Mouse (Mus musculus) spleen, adult 2 months (tissue): ENCODE data around the gene Slc24a4.

ENCODE experiments used
- CTCF ChIP-seq: fragments of 200-500 bp; IDR thresholded peaks from 2 replicates; pipeline ENCODE4 v1.5.1; 2011; ENCODE audit warnings: mild to moderate bottlenecking, inconsistent platforms; ENCODE audit not compliant: insufficient read depth, insufficient read length, insufficient replicate concordance; ENCODE audit errors: extremely low read depth
- POLR2A ChIP-seq: fragments of 200-500 bp; IDR thresholded peaks from 2 replicates; pipeline ENCODE4 v1.6.1; 2011; ENCODE audit warnings: low read depth, low read length, inconsistent platforms

DNA sequence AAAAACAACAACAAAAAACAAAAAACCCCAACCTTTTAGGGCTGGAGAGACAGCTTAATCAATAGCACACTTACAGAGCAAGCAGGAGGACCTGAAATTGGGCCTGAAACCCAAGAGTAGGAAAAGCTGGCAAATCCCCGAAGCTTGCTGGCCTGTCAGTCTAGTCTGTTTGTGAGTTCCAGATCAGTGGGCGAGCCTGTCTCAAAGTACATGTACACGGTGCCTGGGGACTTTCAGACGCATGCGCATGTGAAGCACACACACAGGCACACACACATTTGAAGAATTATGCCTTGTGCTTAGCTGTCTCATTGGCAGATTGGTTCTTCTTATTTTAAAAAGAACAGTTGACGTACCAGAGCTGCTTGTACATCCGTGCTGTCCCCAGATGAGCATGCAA is 25.3 kb downstream of the Slc24a4 start:
- TF ChIP-seq CTCF (no peak), POLR2A (no peak)
